Mouse (Mus musculus): ENCODE results near the gene Tmem178.

DNA sequence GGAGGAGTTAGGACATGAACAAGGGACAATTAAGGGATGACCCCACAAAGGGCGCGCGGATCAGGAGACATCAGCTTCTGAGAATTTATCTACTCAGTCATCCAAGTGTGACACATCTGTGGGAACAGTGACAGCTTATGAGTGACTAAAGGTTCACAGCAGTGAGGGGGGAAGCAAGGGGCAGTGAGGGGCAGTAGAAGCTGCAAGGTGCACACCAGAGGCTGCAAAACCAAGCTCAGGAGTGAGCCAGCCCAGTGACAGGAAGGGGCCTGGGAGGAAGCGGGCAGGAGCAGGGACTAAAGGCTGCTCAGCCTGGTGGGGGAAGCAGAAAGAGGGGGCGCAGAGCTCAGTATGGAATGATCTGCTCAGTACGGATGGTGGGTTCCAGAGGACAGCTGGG, 82.9 kb downstream of the Tmem178 start:
- TF ChIP-seq POLR2A (IDR thresholded peaks at IDR 0.05; ENCODE audit: low read depth, low read length) (no peak), CTCF (conservative IDR thresholded peaks at IDR 0.05; ENCODE audit: insufficient read depth, insufficient read length, low read depth, low read length) (no peak)

Data from kidney, adult 2 months (tissue).